Mouse (Mus musculus): ENCODE data around the gene Mthfd1l. TPM values are rescaled to one million over a fixed set of nuclear protein-coding genes. Genes with fewer than 3 reads are reported as not detected.
"Not testable (repeated sequence)": the region's sequence is repeated elsewhere in the genome, so short reads cannot be mapped to it uniquely, and the experiment has no call there.

Gene Mthfd1l
- polyA plus RNA-seq, 1 experiment: 2.2 TPM

GRCm38 (mm10) chr10:4177285-4177684, 204.4 kb downstream of the Mthfd1l start:
- WGBS: 56% methylated on average over 4 of the region's 4 CpGs
- DNase-seq (ENCODE audit: low read depth, low spot score): no peak

DNA sequence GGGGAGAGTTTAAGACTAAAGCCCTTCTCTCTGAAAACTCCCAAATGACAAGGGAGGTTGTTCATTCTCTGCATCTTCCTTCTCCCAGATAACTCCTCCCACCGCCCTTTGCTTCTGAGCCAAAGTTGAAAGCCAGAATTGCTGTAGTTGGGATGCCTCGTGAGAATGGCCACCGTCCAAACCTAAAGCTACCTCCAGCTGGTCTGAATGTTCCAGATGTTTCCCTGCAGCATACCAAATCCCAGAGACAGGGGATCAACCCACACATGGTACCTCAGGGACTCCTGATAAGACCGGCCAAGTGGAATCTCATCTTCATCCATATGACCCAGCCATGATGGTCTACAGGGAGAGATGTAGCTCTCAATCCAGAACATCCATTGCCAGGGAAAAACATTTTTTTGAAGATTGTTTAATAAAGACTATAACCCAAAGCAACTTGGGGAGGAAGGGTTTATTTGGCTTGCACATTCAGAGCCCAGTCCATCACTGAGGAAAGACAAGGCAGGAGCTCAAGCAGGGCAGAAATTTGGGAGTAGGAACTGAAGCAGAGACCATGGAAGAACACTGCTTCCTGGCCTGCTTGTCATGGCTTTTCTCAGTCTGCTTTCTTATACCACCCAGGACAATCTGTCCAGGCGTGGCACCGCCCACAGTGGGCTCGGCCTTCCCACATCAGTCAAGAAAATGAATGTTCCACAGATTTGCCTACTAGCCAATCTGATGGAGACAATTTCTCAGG, 206.3 kb downstream of the Mthfd1l start:
- WGBS: 79% methylated on average over 7 of the region's 7 CpGs
- DNase-seq (ENCODE audit: low read depth, low spot score): no peak

- WGBS: 74% methylated on average over 1 of the region's 1 CpGs
- DNase-seq (ENCODE audit: low read depth, low spot score): no peak
Observed at GRCm38 (mm10) chr10:4181953-4182352, 209.0 kb downstream of the Mthfd1l start.

GRCm38 (mm10) chr10:4182406-4182805, 209.5 kb downstream of the Mthfd1l start:
- WGBS: 81% methylated on average over 2 of the region's 2 CpGs
- no peak for DNase-seq (ENCODE audit: low read depth, low spot score)

GRCm38 (mm10) chr10:4188614-4189402, 215.9 kb downstream of the Mthfd1l start:
- WGBS: 70% methylated on average over 18 of the region's 18 CpGs
- DNase-seq (ENCODE audit: low read depth, low spot score): no peak

DNA sequence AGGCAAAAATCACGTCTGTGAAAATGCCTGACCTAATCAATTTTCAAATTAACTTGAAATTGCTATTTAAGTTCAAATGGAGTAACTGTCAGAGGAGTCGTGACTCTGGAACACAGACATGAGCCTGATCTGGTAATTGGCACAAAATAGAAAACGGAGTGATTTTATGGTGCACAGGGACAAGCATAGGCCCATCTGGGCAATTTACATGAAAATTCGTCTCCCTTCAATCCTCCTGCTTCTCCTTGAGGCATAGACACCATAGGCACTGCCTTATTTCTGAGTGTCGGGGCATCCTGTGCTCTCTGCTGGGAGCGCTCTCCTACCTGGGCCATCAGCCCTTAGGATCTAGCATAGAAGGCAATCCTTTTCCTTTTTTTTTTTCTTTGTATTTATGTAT, 216.5 kb downstream of the Mthfd1l start:
- no peak for DNase-seq (ENCODE audit: low read depth, low spot score)
- WGBS: 79% methylated on average over 6 of the region's 6 CpGs

- DNase-seq (ENCODE audit: low read depth, low spot score): no peak
- WGBS: 74% methylated on average over 6 of the region's 6 CpGs
Observed at GRCm38 (mm10) chr10:4198978-4199377, 226.1 kb downstream of the Mthfd1l start.

GRCm38 (mm10) chr10:4199926-4200325, 227.0 kb downstream of the Mthfd1l start:
- DNase-seq (ENCODE audit: low read depth, low spot score): no peak
- 82% methylated on average over 6 of the region's 6 CpGs for WGBS

DNA sequence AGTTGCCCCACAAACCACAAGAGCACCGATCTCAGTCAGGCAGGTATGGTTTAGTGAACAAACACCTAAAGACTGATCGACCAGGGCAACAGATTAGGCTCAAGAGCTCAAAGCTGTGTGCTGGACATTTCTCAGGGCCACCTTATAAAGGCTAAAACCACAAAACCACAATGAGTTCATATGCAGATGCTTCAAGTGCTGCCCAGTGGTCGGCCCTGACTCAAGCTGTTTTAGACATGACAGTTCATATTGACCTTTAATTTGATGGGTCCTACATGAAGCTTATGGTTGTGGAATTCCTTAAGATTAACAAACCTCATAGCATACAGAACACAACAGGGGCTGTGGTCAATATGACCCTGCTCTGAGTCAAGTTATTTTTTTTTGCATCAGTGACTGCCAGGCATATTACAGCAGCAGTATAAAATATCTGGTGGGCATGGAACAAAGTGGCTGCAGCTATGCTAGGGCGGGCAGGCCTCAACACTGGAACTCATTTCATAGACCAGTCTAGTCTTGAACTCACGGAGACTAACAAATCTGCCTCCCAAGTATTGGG, 227.7 kb downstream of the Mthfd1l start:
- 87% methylated on average over 5 of the region's 5 CpGs for WGBS
- no peak for DNase-seq (ENCODE audit: low read depth, low spot score)

DNA sequence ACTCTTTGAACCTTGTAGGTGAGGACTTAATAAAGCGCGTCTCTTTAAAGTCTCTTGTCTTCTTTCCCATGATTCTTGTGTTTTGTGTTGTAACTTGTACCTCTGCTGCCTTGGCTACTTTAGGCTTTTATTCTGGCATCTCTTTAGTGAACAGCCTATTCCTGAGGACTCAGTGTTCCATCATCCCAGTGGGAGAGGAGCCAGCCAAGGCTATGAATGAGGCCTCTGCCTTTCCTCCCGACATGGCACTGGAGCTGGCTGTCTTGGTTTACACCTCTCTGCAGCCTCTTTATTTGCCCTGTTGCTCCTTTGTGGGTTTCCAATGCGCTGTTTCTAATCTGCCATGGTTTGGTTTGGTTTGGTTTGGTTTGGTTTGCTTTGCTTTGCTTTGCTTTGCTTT, 228.2 kb downstream of the Mthfd1l start:
- DNase-seq (ENCODE audit: low read depth, low spot score): no peak
- 92% methylated on average over 4 of the region's 4 CpGs for WGBS

DNA sequence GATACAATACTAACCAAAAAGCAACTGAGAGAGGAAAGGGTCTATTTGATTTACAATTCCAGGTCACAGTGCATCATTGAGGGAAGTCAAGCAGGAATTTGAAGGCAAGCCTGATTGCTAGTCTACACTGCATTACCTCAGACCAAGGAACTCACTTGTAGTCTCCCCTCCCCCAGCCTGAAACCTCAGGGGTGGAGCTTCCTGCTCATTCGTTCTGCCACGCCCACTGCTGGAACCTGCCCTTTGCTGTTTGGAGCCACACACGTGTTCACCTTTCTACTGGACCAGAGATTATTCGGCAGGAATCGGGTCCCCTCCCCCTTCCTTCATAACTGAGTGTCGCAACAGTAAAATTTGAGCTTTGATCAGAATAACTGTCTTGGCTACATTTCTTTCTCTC, 230.7 kb downstream of the Mthfd1l start:
- WGBS: 25% methylated on average over 6 of the region's 6 CpGs
- DNase-seq (ENCODE audit: low read depth, low spot score): not testable (repeated sequence)

- DNase-seq (ENCODE audit: low read depth, low spot score): no peak
- WGBS: 39% methylated on average over 15 of the region's 15 CpGs
Observed at GRCm38 (mm10) chr10:4209040-4209439, 236.1 kb downstream of the Mthfd1l start.

DNA sequence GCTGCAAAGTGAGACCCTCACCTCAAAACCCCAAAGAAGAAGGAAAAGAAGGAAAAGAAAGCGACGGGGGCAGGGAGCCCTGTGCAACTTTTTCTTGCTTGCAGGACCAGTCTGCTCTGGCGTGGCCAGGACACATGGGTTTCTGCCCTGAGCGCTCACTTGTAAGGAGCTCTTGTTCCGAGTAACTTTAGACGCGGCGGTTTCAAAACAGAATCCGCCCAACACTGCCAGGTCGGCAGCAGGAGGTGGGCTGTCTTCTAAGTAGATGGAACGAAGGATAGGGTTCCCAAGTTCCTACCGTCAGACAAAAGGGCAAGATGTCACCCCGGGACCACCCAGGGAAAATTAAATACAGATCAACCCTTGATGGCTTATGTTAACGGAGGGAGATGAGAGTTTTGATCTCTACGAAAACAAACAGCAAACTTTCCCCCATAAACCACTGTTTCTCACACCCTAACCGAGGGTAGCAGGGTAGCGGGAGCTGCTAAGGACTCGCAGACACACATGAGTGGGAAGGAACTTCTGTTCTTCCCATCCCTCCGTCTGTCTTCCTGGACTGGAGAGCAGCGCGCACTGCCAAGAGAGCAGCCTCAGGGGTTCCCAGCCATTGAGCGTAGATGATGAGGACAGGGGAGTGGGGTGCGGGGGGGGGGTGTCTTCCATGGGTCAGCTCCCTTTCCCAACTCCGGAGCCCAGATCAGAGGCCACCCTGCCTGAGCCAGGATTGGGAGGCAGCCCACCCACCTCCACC, 237.6 kb downstream of the Mthfd1l start:
- 33% methylated on average over 24 of the region's 24 CpGs for WGBS
- no peak for DNase-seq (ENCODE audit: low read depth, low spot score)

- 72% methylated on average over 4 of the region's 4 CpGs for WGBS
- no peak for DNase-seq (ENCODE audit: low read depth, low spot score)
Observed at GRCm38 (mm10) chr10:4211067-4211447, 238.1 kb downstream of the Mthfd1l start.

Other genes with a start within 250 kb of the Mthfd1l start
- gene Plekhg1, start 232.8 kb upstream of the Mthfd1l start, polyA plus RNA-seq (2012; rRNA removed): 1.1 and 2.5 TPM in 2 replicates